Mouse (Mus musculus) erythroblast, embryonic 14.5 days (primary cell): ENCODE measurements around the gene Mtmr12. TPM values are rescaled to one million over a fixed set of nuclear protein-coding genes. Genes with fewer than 3 reads are reported as not detected.
A peak's percentile ranks its signal among the peaks of the same experiment; 100 is the strongest.

Experiments used
- H3K27me3 ChIP-seq: 2 replicates; pipeline ENCODE4 v1.6.1; 2012; ENCODE audit warnings: inconsistent platforms; ENCODE audit not compliant: control insufficient read depth
- H3K36me3 ChIP-seq: 2 replicates; pipeline ENCODE4 v1.6.1; 2012; ENCODE audit warnings: mild to moderate bottlenecking, inconsistent platforms; ENCODE audit not compliant: control insufficient read depth
- H3K4me1 ChIP-seq: 2 replicates; pipeline ENCODE4 v1.6.1; 2012; ENCODE audit warnings: inconsistent platforms; ENCODE audit not compliant: control insufficient read depth
- H3K4me3 ChIP-seq: replicated peaks from 2 replicates; pipeline ENCODE3; 2012; ENCODE audit warnings: moderate library complexity, mild to moderate bottlenecking, inconsistent platforms
- H3K9me3 ChIP-seq: 2 replicates; pipeline ENCODE4 v1.6.1; 2012; ENCODE audit warnings: low read length, inconsistent platforms, mixed read lengths; ENCODE audit not compliant: control insufficient read depth
- GATA1 ChIP-seq: IDR thresholded peaks from 2 replicates; pipeline ENCODE4 v1.6.1; 2012; ENCODE audit warnings: low read length, inconsistent platforms, mixed read lengths
- TAL1 ChIP-seq: IDR thresholded peaks from 3 replicates; pipeline ENCODE4 v1.6.1; 2012; ENCODE audit warnings: low read length, inconsistent platforms, mixed read lengths
- polyA plus RNA-seq: library from polyadenylated mRNA; stranded (reverse); fragments of >175 nt; gene quantifications from 2 replicates; pipeline ENCODE4 v1.2.3, GENCODE M21; 2012

The Mtmr12 gene
- polyA plus RNA-seq, 1 experiment, result 0.16 TPM

DNA sequence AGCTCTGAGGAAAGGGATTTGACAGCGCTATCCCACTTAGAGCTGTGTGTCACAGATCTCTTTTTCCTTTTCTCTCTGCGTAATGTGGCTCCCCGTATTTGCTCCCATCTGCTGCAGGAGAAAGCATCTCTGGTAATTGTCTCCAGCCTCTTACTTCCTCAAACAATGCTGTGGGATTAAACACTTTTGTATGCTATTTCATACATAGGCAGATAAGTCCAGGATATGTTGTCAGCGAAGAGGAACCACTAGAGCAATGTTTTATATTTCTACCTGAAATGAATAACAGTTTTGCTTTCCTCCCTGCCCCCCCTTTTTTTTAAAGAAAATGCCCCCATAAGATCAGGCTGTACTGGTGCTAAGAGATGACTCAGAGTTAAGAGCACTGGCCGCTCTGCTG lies 103.7 kb downstream of the Mtmr12 start:
- no peaks in the 10 kb centered on the region for H3K27me3 ChIP-seq
- TF ChIP-seq GATA1 (no peak), TAL1 (no peak)
- H3K4me3 ChIP-seq, result no peak overlapping the region
- H3K9me3 ChIP-seq, result no peaks in the 10 kb centered on the region
- no peaks in the 10 kb centered on the region for H3K36me3 ChIP-seq
- peaks cover 51% of the 10 kb centered on the region for H3K4me1 ChIP-seq

DNA sequence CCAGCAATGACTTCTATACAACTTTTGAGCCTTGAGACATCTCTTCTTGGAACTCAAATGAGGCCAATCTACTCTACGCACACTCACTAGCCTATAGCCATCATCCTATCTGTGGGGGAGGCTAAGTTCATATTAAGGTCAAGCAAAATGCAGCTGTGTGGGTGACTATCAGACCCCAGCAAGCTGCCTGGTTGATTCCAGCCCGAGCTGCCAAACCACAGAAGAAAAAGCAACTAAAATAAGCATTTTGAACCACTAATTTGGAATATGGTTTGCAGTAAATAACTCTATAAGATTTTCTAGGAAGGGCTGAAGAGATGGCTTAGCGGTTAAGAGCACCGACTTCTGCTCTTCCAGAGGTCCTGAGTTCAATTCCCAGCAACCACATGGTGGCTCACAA lies 105.8 kb downstream of the Mtmr12 start:
- Histone ChIP-seq H3K4me3 (no peak overlapping the region), H3K4me1 (peaks cover 43% of the 10 kb centered on the region), H3K36me3 (no peaks in the 10 kb centered on the region), H3K27me3 (no peaks in the 10 kb centered on the region), H3K9me3 (no peaks in the 10 kb centered on the region)
- TF ChIP-seq GATA1, result no peak
- no peak for TF ChIP-seq TAL1

DNA sequence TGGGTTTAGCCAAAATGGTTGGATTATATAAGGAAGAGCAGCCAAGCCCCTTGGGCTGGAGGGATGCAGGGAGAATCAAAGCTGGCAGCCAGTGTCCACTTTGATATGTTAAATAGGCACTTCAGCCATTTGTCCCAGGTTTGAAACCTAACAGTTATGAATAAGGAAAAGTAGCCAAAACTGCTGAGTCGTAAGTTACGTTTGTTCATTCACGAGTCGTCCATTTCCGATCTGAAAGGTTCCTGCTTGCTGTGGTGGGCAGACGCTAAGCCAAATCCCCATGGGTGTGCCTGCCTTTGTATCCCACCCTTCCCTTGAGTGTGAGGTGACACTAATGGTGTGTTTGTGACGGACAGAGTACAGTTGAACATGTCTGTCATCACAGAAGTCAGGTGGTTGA lies 106.6 kb downstream of the Mtmr12 start:
- Histone ChIP-seq H3K27me3 (no peaks in the 10 kb centered on the region), H3K9me3 (no peaks in the 10 kb centered on the region), H3K4me1 (peaks cover 36% of the 10 kb centered on the region), H3K36me3 (no peaks in the 10 kb centered on the region), H3K4me3 (no peak overlapping the region)
- TF ChIP-seq GATA1 (no peak), TAL1 (no peak)

DNA sequence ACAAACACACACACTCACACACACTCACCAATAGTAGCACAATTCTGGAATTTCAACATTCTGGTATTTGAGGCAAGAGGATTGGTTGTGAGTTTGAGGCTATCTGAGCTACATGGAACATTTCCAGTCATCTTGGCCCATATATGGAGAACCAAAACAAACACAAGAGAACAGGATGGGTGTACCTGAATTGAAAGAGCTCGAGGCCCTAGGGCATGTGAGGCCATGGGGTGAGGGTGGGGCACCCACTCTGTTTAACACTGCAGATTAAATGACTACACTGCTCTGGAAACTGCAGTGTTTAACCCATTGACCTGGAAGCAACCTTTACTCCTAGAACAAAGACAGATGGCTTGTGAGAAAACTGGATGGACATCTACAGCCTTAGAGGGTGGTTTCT lies 108.4 kb downstream of the Mtmr12 start:
- Histone ChIP-seq H3K36me3 (no peaks in the 10 kb centered on the region), H3K4me1 (peaks cover 32% of the 10 kb centered on the region), H3K27me3 (no peaks in the 10 kb centered on the region), H3K9me3 (no peaks in the 10 kb centered on the region), H3K4me3 (no peak overlapping the region)
- TF ChIP-seq TAL1 (no peak), GATA1 (no peak)

DNA sequence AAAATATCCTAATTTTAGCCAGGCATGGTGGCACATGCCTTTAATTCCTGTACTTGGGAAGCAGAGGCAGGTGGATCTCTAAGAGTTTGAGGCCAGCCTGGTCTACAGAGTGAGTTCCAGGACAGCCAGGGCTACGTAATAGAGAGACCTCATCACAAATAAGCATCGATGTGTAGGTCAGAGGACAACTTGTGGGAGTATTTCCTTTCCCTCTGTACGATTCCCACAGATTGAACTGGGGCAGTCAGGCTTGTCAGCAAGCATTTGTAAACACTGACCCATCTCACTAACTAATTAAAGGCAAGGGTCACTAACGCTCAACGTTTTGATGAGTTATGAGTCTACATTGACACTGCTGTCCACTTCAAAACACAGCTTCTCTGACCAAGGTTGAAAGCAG lies 109.8 kb downstream of the Mtmr12 start:
- Histone ChIP-seq H3K4me3 (no peak overlapping the region), H3K9me3 (no peaks in the 10 kb centered on the region), H3K4me1 (peaks cover 30% of the 10 kb centered on the region), H3K36me3 (no peaks in the 10 kb centered on the region), H3K27me3 (peaks cover 6% of the 10 kb centered on the region)
- TF ChIP-seq GATA1, result no peak
- no peak for TF ChIP-seq TAL1

DNA sequence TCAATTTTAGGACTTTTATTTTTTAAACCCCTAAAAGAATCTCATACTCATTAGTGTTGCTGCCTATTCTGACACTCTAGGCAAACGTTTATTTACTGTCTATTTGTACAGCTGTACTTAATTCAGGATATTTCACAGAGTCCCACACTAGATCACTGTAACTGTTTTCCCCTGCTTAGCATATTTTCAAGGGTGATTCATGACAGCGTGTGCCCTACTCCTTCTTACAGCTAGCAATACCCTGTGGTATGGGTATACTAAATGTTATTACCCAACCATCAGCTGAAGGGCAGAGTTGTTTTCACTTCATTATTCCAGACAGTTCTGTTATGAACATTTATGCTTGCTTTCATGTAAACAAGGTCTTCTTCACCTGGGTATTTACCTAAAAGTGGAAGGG lies 111.2 kb downstream of the Mtmr12 start:
- Histone ChIP-seq H3K4me3 (no peak overlapping the region), H3K27me3 (peaks cover 11% of the 10 kb centered on the region), H3K9me3 (no peaks in the 10 kb centered on the region), H3K4me1 (peaks cover 39% of the 10 kb centered on the region), H3K36me3 (no peaks in the 10 kb centered on the region)
- TF ChIP-seq TAL1 (no peak), GATA1 (no peak)

DNA sequence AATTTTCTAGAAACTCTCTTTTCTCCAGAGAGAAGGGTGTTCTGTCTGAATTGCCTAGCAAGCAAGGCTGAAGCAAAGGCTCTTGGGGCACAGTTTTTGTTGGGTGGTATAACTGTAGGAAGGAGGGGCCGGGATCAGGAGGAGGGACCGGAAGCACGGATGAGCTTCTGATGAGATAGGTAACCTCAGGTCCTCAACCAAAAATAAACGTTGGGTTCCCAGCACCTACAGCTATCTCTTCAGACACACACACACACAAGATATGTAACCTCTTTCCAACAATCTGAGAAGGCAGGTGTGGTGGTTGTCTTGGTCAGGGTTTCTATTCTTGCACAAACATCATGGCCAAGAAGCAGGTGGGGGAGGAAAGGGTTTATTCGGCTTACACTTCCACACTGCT lies 112.5 kb downstream of the Mtmr12 start:
- peaks cover 11% of the 10 kb centered on the region for H3K27me3 ChIP-seq
- H3K4me1 ChIP-seq, result peaks cover 34% of the 10 kb centered on the region
- no peak overlapping the region for H3K4me3 ChIP-seq
- no peaks in the 10 kb centered on the region for H3K36me3 ChIP-seq
- TF ChIP-seq GATA1, result no peak
- TF ChIP-seq TAL1, result no peak
- H3K9me3 ChIP-seq, result no peaks in the 10 kb centered on the region

DNA sequence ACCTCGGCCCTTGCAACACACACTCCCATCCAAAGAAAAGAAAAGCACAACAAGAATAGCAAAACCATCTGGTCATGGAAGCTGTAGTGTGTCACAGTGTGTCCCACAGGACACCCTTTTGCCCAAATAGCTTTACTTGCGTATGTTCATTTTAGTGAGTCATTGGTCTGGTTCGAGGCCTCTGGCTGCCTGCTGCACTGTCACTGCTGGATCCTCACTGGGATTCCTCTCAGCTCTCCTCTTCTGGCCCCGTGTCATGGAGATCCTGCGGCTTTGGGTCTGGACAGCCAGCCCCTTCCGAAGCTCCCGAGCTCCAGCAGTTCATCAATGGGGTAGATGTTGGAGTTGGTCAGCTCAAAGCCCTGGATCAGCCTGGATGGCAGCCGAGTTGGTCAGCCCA lies 113.6 kb downstream of the Mtmr12 start:
- H3K36me3 ChIP-seq, result no peaks in the 10 kb centered on the region
- H3K27me3 ChIP-seq, result peaks cover 11% of the 10 kb centered on the region
- H3K4me1 ChIP-seq, result peaks cover 34% of the 10 kb centered on the region
- H3K4me3 ChIP-seq, result no peak overlapping the region
- no peaks in the 10 kb centered on the region for H3K9me3 ChIP-seq
- no peak for TF ChIP-seq GATA1
- no peak for TF ChIP-seq TAL1

DNA sequence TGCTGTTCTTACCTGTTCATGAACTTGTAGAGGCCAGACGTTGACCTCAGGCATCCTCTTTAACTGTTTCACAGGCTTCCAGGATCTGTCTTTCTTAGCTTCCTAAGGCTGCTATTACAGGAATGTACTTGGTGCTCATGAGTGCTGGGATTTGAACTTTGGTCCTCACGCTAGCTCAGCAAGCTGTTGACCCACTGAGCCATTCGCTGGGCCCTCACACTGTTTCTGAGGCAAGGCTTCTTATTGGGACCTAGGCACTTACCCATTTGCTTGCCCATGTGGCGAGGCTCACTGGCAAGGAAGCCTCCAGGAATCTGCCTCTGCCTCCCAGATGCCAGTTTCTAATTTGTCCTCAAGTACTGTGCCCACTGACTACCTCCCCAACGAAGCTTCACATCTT lies 115.1 kb downstream of the Mtmr12 start:
- peak overlapping the region; percentile 99 for H3K4me3 ChIP-seq
- H3K4me1 ChIP-seq, result peaks cover 44% of the 10 kb centered on the region
- H3K9me3 ChIP-seq, result no peaks in the 10 kb centered on the region
- peaks cover 10% of the 10 kb centered on the region for H3K36me3 ChIP-seq
- H3K27me3 ChIP-seq, result peaks cover 11% of the 10 kb centered on the region
- no peak for TF ChIP-seq TAL1
- no peak for TF ChIP-seq GATA1

DNA sequence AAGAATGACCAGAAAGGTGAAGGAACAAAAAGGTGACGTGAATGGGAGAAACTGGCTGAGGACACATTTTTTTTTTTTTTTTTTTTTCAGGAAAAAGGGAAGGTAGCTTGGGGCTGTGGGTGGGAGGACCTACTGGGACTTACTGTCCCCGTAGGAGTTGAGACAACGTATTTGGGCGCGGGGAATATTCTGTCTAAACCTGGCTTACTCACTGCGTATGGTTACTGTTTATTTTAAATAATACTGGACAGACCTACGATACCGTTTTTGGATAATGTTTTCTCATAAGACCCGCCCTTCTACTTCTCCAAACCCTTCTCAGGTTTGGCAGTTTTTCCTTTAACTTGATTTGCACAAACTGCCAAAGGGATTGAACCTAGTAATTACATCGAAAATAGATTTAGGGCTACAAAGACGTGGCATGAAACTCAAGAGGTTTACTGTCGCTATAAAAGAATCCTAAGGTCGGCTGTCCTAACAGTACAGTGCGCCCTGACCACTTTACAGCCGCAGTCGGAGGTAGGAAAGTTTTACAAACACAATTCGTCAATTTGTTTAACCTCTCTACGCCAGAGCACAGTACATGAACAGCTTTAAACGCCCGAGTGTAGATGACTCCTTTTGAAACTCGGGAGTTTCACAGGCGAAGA lies 115.7 kb downstream of the Mtmr12 start:
- TF ChIP-seq GATA1, result no peak
- TF ChIP-seq TAL1, result no peak
- Histone ChIP-seq H3K9me3 (no peaks in the 10 kb centered on the region), H3K4me1 (peaks cover 43% of the 10 kb centered on the region), H3K4me3 (peak overlapping the region; percentile 99), H3K36me3 (peaks cover 15% of the 10 kb centered on the region), H3K27me3 (peaks cover 11% of the 10 kb centered on the region)
